Mouse (Mus musculus): Measurements from ENCODE around the gene Ino80b. TPM values are rescaled to one million over a fixed set of nuclear protein-coding genes. Genes with fewer than 3 reads are reported as not detected.

Gene Ino80b
- total RNA-seq, 1 experiment, result 21.2 TPM

- no peak for TF ChIP-seq ZNF384 (IDR thresholded peaks at IDR 0.05; ENCODE audit: low read depth, low read length)
- no peak for TF ChIP-seq HCFC1 (IDR thresholded peaks at IDR 0.05; ENCODE audit: borderline replicate concordance, insufficient read depth, low read length)
- no peak for TF ChIP-seq CHD2 (IDR thresholded peaks at IDR 0.05; ENCODE audit: low read depth, low read length)
- TF ChIP-seq MAFK (IDR thresholded peaks at IDR 0.05; ENCODE audit: insufficient read depth, low read depth, low read length), result no peak
- no peak for TF ChIP-seq ZC3H11A (IDR thresholded peaks at IDR 0.05; ENCODE audit: borderline replicate concordance, low read depth, low read length)
- Histone ChIP-seq H3K4me3 (ENCODE audit: insufficient read depth in 1 of 2, low read depth in 1 of 2, low read length in 2 of 2, poor library complexity in 1 of 2, severe bottlenecking in 1 of 2) (peak within 1 kb of the TSS; percentile 83 to 90), H3K36me3 (ENCODE audit: control insufficient read depth, insufficient read depth, low read length, poor library complexity, severe bottlenecking) (peaks cover 2% of the 10 kb centered on the region), H3K9me3 (ENCODE audit: control insufficient read depth, insufficient read depth, low read depth, low read length) (no peaks in the 10 kb centered on the region), H3K4me1 (ENCODE audit: control insufficient read depth in 2 of 2, insufficient read depth in 2 of 2, low read length in 2 of 2, poor library complexity in 1 of 2) (0 out of 4 replicates have a peak, but pooled peaks cover 0 to 2% of the 10 kb centered on the region in 2 experiments), H3K27ac (ENCODE audit: insufficient read depth, low read depth, low read length, poor library complexity, severe bottlenecking) (peak within 1 kb of the TSS; percentile 75), H3K9ac (ENCODE audit: insufficient read depth, low read depth, low read length, poor library complexity, severe bottlenecking) (peak within 1 kb of the TSS; percentile 93)
- DNase-seq (ENCODE audit: low read depth, low spot score), result no peak
- in situ Hi-C loops (cut with MboI; ENCODE audit: low sequenced_read_pairs in 2 of 2, unreplicated experiment in 2 of 2), result no loop called here
Observed at GRCm38 (mm10) chr6:83077630-83078323, 47.5 kb downstream of the Ino80b start, which contains the start of gene Pcgf1. Gene Pcgf1 (plus strand): TSS chr6:83077869.

- H3K4me3 ChIP-seq (ENCODE audit: insufficient read depth in 1 of 2, low read depth in 1 of 2, low read length in 2 of 2, poor library complexity in 1 of 2, severe bottlenecking in 1 of 2), result no peak overlapping the region
- H3K9ac ChIP-seq (ENCODE audit: insufficient read depth, low read depth, low read length, poor library complexity, severe bottlenecking), result no peak overlapping the region
- DNase-seq (ENCODE audit: low read depth, low spot score), result no peak
- H3K9me3 ChIP-seq (ENCODE audit: control insufficient read depth, insufficient read depth, low read depth, low read length), result no peaks in the 10 kb centered on the region
- peaks cover 2% of the 10 kb centered on the region in 2 experiments; a peak in 1 of 4 replicates for H3K4me1 ChIP-seq (ENCODE audit: control insufficient read depth in 2 of 2, insufficient read depth in 2 of 2, low read length in 2 of 2, poor library complexity in 1 of 2)
- TF ChIP-seq CHD2 (IDR thresholded peaks at IDR 0.05; ENCODE audit: low read depth, low read length), result no peak
- TF ChIP-seq ZNF384 (IDR thresholded peaks at IDR 0.05; ENCODE audit: low read depth, low read length), result no peak
- no peak for TF ChIP-seq HCFC1 (IDR thresholded peaks at IDR 0.05; ENCODE audit: borderline replicate concordance, insufficient read depth, low read length)
- TF ChIP-seq MAFK (IDR thresholded peaks at IDR 0.05; ENCODE audit: insufficient read depth, low read depth, low read length), result no peak
- no peak for TF ChIP-seq ZC3H11A (IDR thresholded peaks at IDR 0.05; ENCODE audit: borderline replicate concordance, low read depth, low read length)
- no peak overlapping the region for H3K27ac ChIP-seq (ENCODE audit: insufficient read depth, low read depth, low read length, poor library complexity, severe bottlenecking)
- H3K36me3 ChIP-seq (ENCODE audit: control insufficient read depth, insufficient read depth, low read length, poor library complexity, severe bottlenecking), result peaks cover 2% of the 10 kb centered on the region; the same call in 1 of the 2 replicates
- in situ Hi-C loops (cut with MboI; ENCODE audit: low sequenced_read_pairs in 2 of 2, unreplicated experiment in 2 of 2), result loop anchor here (5.0 to 25.0 kb wide), 3 partner anchors 637 to 1512 kb away; partner anchors contain the start of genes Vax2 (in 2 of the 2) and Cyp26b1 (in 1 of the 2)
Observed at GRCm38 (mm10) chr6:83074979-83075378, 50.3 kb downstream of the Ino80b start.

Other genes starting within 250 kb of the Ino80b start
- gene Sema4f, start 185.7 kb downstream of the Ino80b start, total RNA-seq (2012; rRNA removed), result 2.3 and 3.5 TPM in 2 replicates
- gene M1ap, start 178.5 kb downstream of the Ino80b start, total RNA-seq (2012; rRNA removed), result 5.7 and 6.8 TPM in 2 replicates
- gene Dok1, start 92.0 kb downstream of the Ino80b start, total RNA-seq (2012; rRNA removed), result 8.5 and 14.9 TPM in 2 replicates
- 2.3 and 3.4 TPM in 2 replicates for gene Loxl3, start 91.3 kb downstream of the Ino80b start, total RNA-seq (2012; rRNA removed)
- gene Aup1, start 70.9 kb downstream of the Ino80b start, total RNA-seq (2012; rRNA removed), result 152 and 242 TPM in 2 replicates
- 66.8 and 80.3 TPM in 2 replicates for gene Htra2, start 70.2 kb downstream of the Ino80b start, total RNA-seq (2012; rRNA removed)
- gene Dqx1, start 67.6 kb downstream of the Ino80b start, total RNA-seq (2012; rRNA removed), result 3.7 and 5.6 TPM in 2 replicates
- gene Tlx2, start 55.1 kb downstream of the Ino80b start, total RNA-seq (2012; rRNA removed), result 0.58 TPM in 1 of 2 replicates, not detected in the other
- 12.7 and 14.7 TPM in 2 replicates for gene Pcgf1, start 47.6 kb downstream of the Ino80b start, total RNA-seq (2012; rRNA removed)
- gene Lbx2, start 39.1 kb downstream of the Ino80b start, total RNA-seq (2012; rRNA removed), result 0.42 and 0.62 TPM in 2 replicates
- 4.6 and 4.7 TPM in 2 replicates for gene Ccdc142, start 23.8 kb downstream of the Ino80b start, total RNA-seq (2012; rRNA removed)
- 1.3 and 1.8 TPM in 2 replicates for gene Gm42688, start 23.8 kb downstream of the Ino80b start, total RNA-seq (2012; rRNA removed)
- gene Mrpl53, start 16.4 kb downstream of the Ino80b start, total RNA-seq (2012; rRNA removed), result 50.5 and 53.9 TPM in 2 replicates
- 42.3 and 92.6 TPM in 2 replicates for gene Mogs, start 9.9 kb downstream of the Ino80b start, total RNA-seq (2012; rRNA removed)
- 47.5 and 63.8 TPM in 2 replicates for gene Wbp1, start 3.9 kb downstream of the Ino80b start, total RNA-seq (2012; rRNA removed)
- 20.0 and 32.4 TPM in 2 replicates for gene Rtkn, start 10.0 kb upstream of the Ino80b start, total RNA-seq (2012; rRNA removed)
- gene Wdr54, start 31.0 kb upstream of the Ino80b start, total RNA-seq (2012; rRNA removed), result 3.7 and 4.3 TPM in 2 replicates
- 0.31 and 0.53 TPM in 2 replicates for gene 1700003E16Rik, start 31.0 kb upstream of the Ino80b start, total RNA-seq (2012; rRNA removed)
- 40.6 and 41.7 TPM in 2 replicates for gene Dctn1, start 40.5 kb upstream of the Ino80b start, total RNA-seq (2012; rRNA removed)
- gene Slc4a5, start 94.4 kb upstream of the Ino80b start, total RNA-seq (2012; rRNA removed), result 100 and 104 TPM in 2 replicates
- gene Mthfd2, start 200.5 kb upstream of the Ino80b start, total RNA-seq (2012; rRNA removed), result 73.0 and 80.4 TPM in 2 replicates
- gene Mob1a, start 200.6 kb upstream of the Ino80b start, total RNA-seq (2012; rRNA removed), result 32.9 and 53.4 TPM in 2 replicates
- 13.1 and 24.5 TPM in 2 replicates for gene Bola3, start 223.7 kb upstream of the Ino80b start, total RNA-seq (2012; rRNA removed)

Data from ES-E14 (cell line).